Mouse (Mus musculus) liver, adult 2 months (tissue): Measurements from ENCODE around the gene Rasgrf2.

Experiments
- CTCF ChIP-seq: fragments of 200-500 bp; IDR thresholded peaks from 2 replicates; pipeline ENCODE4 v1.5.1; 2011; ENCODE audit warnings: low read depth, low read length, control low read depth
- POLR2A ChIP-seq: fragments of 200-500 bp; IDR thresholded peaks from 2 replicates; pipeline ENCODE4 v1.6.1; 2011; ENCODE audit warnings: low read length, control low read depth; ENCODE audit not compliant: insufficient read depth; ENCODE audit errors: extremely low read depth

DNA sequence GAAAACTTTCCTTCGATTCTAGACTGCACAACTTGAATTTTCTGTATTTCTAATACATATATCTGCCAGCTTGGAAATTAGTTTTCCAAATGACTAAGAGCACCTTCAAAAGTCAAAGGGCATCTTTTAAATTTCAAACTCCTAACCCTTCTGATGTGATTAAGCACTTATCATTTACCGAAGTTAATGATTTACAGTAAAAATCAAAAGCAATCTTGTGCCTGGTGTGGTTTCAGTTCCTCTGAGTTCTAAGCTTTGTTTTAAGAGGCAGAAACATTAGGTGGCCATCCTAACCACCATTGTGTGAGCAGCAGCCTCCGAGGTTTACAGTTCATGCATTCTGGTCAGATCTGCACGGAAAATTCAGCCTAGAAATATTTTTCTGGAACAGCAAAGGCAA lies 1.6 kb downstream of the Rasgrf2 start:
- TF ChIP-seq CTCF = no peak
- no peak for TF ChIP-seq POLR2A
